Mouse (Mus musculus): ENCODE measurements around the gene Plppr2. TPM values are rescaled to one million over a fixed set of nuclear protein-coding genes. Genes with fewer than 3 reads are reported as not detected.

Plppr2 gene
- total and polyA plus RNA-seq, 3 experiments: 1.3 to 13.9 TPM; not detected in 1

DNA sequence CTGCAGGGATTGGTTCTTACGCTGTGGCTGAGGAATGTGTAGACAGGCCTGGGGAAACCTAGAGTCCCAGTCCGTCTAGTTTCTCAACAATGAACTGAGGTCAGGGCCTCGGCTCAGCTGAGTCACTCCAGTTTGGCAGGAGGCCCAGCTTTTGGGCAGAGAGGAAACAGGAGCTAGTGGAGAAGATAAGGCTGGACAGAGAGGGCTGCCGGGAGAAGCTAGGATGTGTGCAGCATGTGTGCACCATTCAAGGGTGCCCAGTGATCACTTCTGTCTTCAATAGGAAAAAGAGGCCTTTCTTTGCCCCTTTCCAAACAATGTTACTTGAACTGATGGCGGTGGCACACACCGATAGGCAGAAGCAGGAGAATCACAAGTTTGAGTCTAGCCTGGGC is 12.7 kb upstream of the Plppr2 start (continued):
- TF ChIP-seq NRF1 (IDR thresholded peaks at IDR 0.05; ENCODE audit: insufficient read depth, low read depth, low read length, poor library complexity, severe bottlenecking): no peak
- no peak; the same call in 1 of the 2 replicates for TF ChIP-seq ZC3H11A (IDR thresholded peaks at IDR 0.05; ENCODE audit: low read depth, low read length)

DNA sequence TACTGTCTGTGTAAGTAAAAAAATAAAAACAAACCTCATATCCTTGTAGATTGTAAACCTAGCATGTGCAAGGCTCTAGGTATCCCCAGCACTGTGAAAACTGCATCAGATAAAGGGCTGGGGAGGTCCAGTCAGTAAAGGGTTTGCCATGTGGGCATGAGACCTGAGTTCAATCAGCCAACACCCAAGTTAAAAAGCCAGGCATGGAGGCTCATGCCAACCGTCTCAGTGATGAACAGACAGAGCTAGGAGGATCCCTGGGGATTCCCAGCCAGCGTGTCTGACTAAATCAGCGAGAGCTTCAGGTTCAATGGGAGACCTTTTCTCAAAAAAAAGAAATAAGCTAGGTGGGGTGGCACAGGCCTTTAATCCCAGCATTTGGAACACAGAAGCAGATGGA is 11.8 kb upstream of the Plppr2 start:
- Histone ChIP-seq H3K4me1 (ENCODE audit: control insufficient read depth in 1 of 2, insufficient read depth in 2 of 2, low read length in 2 of 2) (peaks cover 17 to 34% of the 10 kb centered on the region in 2 experiments), H3K4me3 (ENCODE audit: control insufficient read depth in 1 of 2, insufficient read depth in 1 of 2, low read depth in 2 of 2, low read length in 2 of 2) (no peak overlapping the region), H3K27me3 (ENCODE audit: control insufficient read depth in 1 of 2, insufficient read depth in 2 of 2, low read length in 2 of 2) (no peaks in the 10 kb centered on the region), H3K9me3 (replicated peaks; ENCODE audit: insufficient read depth, low read length) (no peaks in the 10 kb centered on the region), H3K79me2 (ENCODE audit: control insufficient read depth, insufficient read depth, low read length, poor library complexity) (peaks cover 8% of the 10 kb centered on the region), H3K27ac (ENCODE audit: control insufficient read depth, low read depth, low read length) (no peak overlapping the region; the same call in 1 of the 2 replicates), H3K36me3 (ENCODE audit: control insufficient read depth in 1 of 2, insufficient read depth in 2 of 2, low read length in 2 of 2) (peaks cover 2 to 28% of the 10 kb centered on the region in 2 experiments), H3K9ac (ENCODE audit: control insufficient read depth, low read depth, low read length, poor library complexity, severe bottlenecking) (no peak overlapping the region)
- DNase-seq (ENCODE audit: low read depth, low spot score): no peak
- TF ChIP-seq GABPA (IDR thresholded peaks at IDR 0.05; ENCODE audit: low read depth, low read length) (no peak), ZKSCAN1 (IDR thresholded peaks at IDR 0.05; ENCODE audit: low read depth, low read length) (peak; percentile 13; the same call in 1 of the 2 replicates), MAFK (IDR thresholded peaks at IDR 0.05; ENCODE audit: borderline replicate concordance, low read depth, low read length) (no peak)

DNA sequence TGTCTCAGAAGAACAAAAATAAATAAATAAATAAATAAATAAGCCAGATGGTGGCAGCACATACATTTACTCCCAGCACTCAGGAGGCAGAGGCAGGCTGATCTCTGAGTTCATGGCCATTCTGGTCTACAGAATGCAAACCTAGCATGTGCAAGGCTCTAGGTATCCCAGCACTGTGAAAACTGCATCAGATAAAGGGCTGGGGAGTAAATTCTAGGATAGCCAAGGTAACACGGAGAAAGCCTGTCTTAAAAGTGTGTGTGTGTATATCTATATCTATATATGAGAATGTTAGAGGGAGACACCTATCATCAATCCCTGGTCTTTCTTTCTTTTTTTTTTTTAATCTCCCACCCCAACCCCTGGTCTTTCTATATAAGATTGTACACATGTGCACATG is 11.3 kb upstream of the Plppr2 start:
- no peak overlapping the region for H3K9ac ChIP-seq (ENCODE audit: control insufficient read depth, low read depth, low read length, poor library complexity, severe bottlenecking)
- DNase-seq (ENCODE audit: low read depth, low spot score): no peak
- no peak overlapping the region for H3K27ac ChIP-seq (ENCODE audit: control insufficient read depth, low read depth, low read length)
- peaks cover 17 to 34% of the 10 kb centered on the region in 2 experiments for H3K4me1 ChIP-seq (ENCODE audit: control insufficient read depth in 1 of 2, insufficient read depth in 2 of 2, low read length in 2 of 2)
- H3K4me3 ChIP-seq (ENCODE audit: control insufficient read depth in 1 of 2, insufficient read depth in 1 of 2, low read depth in 2 of 2, low read length in 2 of 2): no peak overlapping the region
- peaks cover 2 to 28% of the 10 kb centered on the region in 2 experiments for H3K36me3 ChIP-seq (ENCODE audit: control insufficient read depth in 1 of 2, insufficient read depth in 2 of 2, low read length in 2 of 2)
- no peaks in the 10 kb centered on the region for H3K9me3 ChIP-seq (replicated peaks; ENCODE audit: insufficient read depth, low read length)
- TF ChIP-seq MEF2A (IDR thresholded peaks at IDR 0.05; ENCODE audit: extremely low read depth, insufficient replicate concordance, low read depth, low read length, poor library complexity, severe bottlenecking): no peak
- TF ChIP-seq EP300 (IDR thresholded peaks at IDR 0.05; ENCODE audit: low read depth in 1 of 2, low read length in 2 of 2): no peak
- no peak; the same call in 1 of the 2 replicates for TF ChIP-seq ZKSCAN1 (IDR thresholded peaks at IDR 0.05; ENCODE audit: low read depth, low read length)
- TF ChIP-seq RCOR1 (IDR thresholded peaks at IDR 0.05; ENCODE audit: low read depth, low read length): no peak
- TF ChIP-seq RAD21 (IDR thresholded peaks at IDR 0.05; ENCODE audit: low read depth, low read length): no peak; the same call in 1 of the 2 replicates
- no peak for TF ChIP-seq TBP (IDR thresholded peaks at IDR 0.05; ENCODE audit: low read depth, low read length)
- TF ChIP-seq MXI1 (IDR thresholded peaks at IDR 0.05; ENCODE audit: low read depth, low read length): no peak
- no peak for TF ChIP-seq POLR2A (IDR thresholded peaks at IDR 0.05; ENCODE audit: control insufficient read depth in 1 of 2, insufficient read depth in 1 of 2, low read depth in 1 of 2, low read length in 2 of 2, poor library complexity in 1 of 2)
- no peak for TF ChIP-seq NRF1 (IDR thresholded peaks at IDR 0.05; ENCODE audit: insufficient read depth, low read depth, low read length, poor library complexity, severe bottlenecking)
- 0 out of 2 replicates have a peak, but pooled peaks have one; percentile 6 for TF ChIP-seq TCF12 (IDR thresholded peaks at IDR 0.05; ENCODE audit: low read depth, low read length)
- no peak for TF ChIP-seq UBTF (IDR thresholded peaks at IDR 0.05; ENCODE audit: borderline replicate concordance, insufficient read depth, low read depth, low read length)
- TF ChIP-seq MAX (IDR thresholded peaks at IDR 0.05; ENCODE audit: low read length): no peak
- no peak for TF ChIP-seq CHD2 (IDR thresholded peaks at IDR 0.05; ENCODE audit: low read length)
- no peak for TF ChIP-seq KAT2A (conservative IDR thresholded peaks at IDR 0.05; ENCODE audit: low read depth, low read length)
- peak; percentile 20; the same call in 1 of the 2 replicates for TF ChIP-seq ZC3H11A (IDR thresholded peaks at IDR 0.05; ENCODE audit: low read depth, low read length)
- TF ChIP-seq CHD1 (IDR thresholded peaks at IDR 0.05; ENCODE audit: low read depth, low read length): no peak
- 0 out of 2 replicates have a peak, but pooled peaks have one; percentile 8 for TF ChIP-seq GATA1 (IDR thresholded peaks at IDR 0.05; ENCODE audit: low read depth, low read length)
- no peak for TF ChIP-seq SIN3A (IDR thresholded peaks at IDR 0.05; ENCODE audit: low read length)
- 0 out of 2 replicates have a peak, but pooled peaks have one; percentile 52 for TF ChIP-seq E2F4 (IDR thresholded peaks at IDR 0.05; ENCODE audit: borderline replicate concordance, low read depth, low read length)
- no peak for TF ChIP-seq MYB (IDR thresholded peaks at IDR 0.05; ENCODE audit: low read depth, low read length)
- TF ChIP-seq BHLHE40 (IDR thresholded peaks at IDR 0.05; ENCODE audit: borderline replicate concordance, low read depth, low read length): no peak
- TF ChIP-seq POLR2AphosphoS5 (IDR thresholded peaks at IDR 0.05; ENCODE audit: borderline replicate concordance, low read depth, low read length): no peak
- no peak for TF ChIP-seq MAFK (IDR thresholded peaks at IDR 0.05; ENCODE audit: borderline replicate concordance, low read depth, low read length)
- TF ChIP-seq MYC (IDR thresholded peaks at IDR 0.05; ENCODE audit: low read depth, low read length): peak; percentile 32; the same call in 1 of the 2 replicates
- TF ChIP-seq POLR2AphosphoS2 (IDR thresholded peaks at IDR 0.05; ENCODE audit: low read length): no peak
- TF ChIP-seq ETS1 (IDR thresholded peaks at IDR 0.05; ENCODE audit: low read depth, low read length): no peak
- H3K79me2 ChIP-seq (ENCODE audit: control insufficient read depth, insufficient read depth, low read length, poor library complexity): peaks cover 8% of the 10 kb centered on the region
- no peaks in the 10 kb centered on the region for H3K27me3 ChIP-seq (ENCODE audit: control insufficient read depth in 1 of 2, insufficient read depth in 2 of 2, low read length in 2 of 2)
